Comparison of ENCODE assay signal across 1 mouse cellular context in the genomic region with DNA sequence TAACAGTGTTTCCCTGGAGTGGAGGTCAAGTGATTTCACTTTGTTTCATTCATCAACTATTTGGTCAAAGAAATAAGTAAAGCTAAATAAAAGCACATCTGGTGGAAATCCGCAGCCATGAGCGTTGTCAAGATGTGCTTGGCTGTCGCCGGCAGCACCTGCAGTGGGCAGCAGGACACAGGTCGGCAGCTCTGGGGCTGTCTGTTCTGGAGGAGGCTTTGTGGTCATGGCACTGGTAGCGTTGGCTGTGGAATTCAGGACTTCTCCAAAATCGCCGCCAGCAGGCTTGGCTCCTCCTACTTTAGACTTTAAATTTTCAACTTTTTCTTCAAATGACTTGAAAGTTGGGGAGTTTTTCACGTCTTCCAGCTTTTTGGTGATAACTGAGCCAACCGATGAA.
TF ChIP-seq lines count a peak whose summit lies in the region.

No protein-coding gene starts in this region.

TF ChIP-seq in MEL, 35 proteins besides CTCF, POLR2A, EP300 and RAD21:
- 0 out of 2 replicates have a peak, but pooled peaks have one; percentile 1 for TF ChIP-seq MYC (IDR thresholded peaks at IDR 0.05; ENCODE audit: low read depth, low read length)
